Mouse (Mus musculus) CH12.LX (cell line): ENCODE data around the gene Tcp11.

Source experiments
- BHLHE40 ChIP-seq: IDR thresholded peaks from 2 replicates; pipeline ENCODE4 v1.6.1; 2011; ENCODE audit warnings: mild to moderate bottlenecking, low read depth, low read length, improper control_type of control experiment
- CHD1 ChIP-seq: IDR thresholded peaks from 2 replicates; pipeline ENCODE4 v1.6.1; 2012; ENCODE audit warnings: low read depth, low read length, improper control_type of control experiment, inconsistent platforms
- CTCF ChIP-seq, 2 experiments: IDR thresholded peaks in 1 of 2; conservative IDR thresholded peaks in 1 of 2; 2 replicates each; pipeline ENCODE4 v1.5.1; 2011 to 2012; ENCODE audit warnings: low read depth in 2 of 2, low read length in 2 of 2, improper control_type of control experiment in 1 of 2, inconsistent platforms in 1 of 2, mild to moderate bottlenecking in 1 of 2, moderate library complexity in 1 of 2
- ELF1 ChIP-seq: IDR thresholded peaks from 2 replicates; pipeline ENCODE4 v1.6.1; 2014; ENCODE audit warnings: low read depth, mild to moderate bottlenecking, inconsistent platforms, low read length, improper control_type of control experiment
- HCFC1 ChIP-seq: IDR thresholded peaks from 2 replicates; pipeline ENCODE4 v1.6.1; 2012; ENCODE audit warnings: low read depth, mild to moderate bottlenecking, inconsistent platforms, low read length, improper control_type of control experiment
- JUND ChIP-seq: conservative IDR thresholded peaks from 2 replicates; pipeline ENCODE4 v1.6.1; 2011; ENCODE audit warnings: low read depth, low read length, improper control_type of control experiment
- MYC ChIP-seq: IDR thresholded peaks from 2 replicates; pipeline ENCODE4 v1.6.1; 2011; ENCODE audit warnings: low read depth, mild to moderate bottlenecking, improper control_type of control experiment, low read length
- POLR2A ChIP-seq: IDR thresholded peaks from 2 replicates; pipeline ENCODE4 v1.6.1; 2011; ENCODE audit warnings: low read depth, mild to moderate bottlenecking, improper control_type of control experiment, low read length
- USF1 ChIP-seq: IDR thresholded peaks from 2 replicates; pipeline ENCODE4 v1.6.1; 2014; ENCODE audit warnings: low read depth, mild to moderate bottlenecking, inconsistent platforms, low read length, improper control_type of control experiment
- ZC3H11A ChIP-seq: IDR thresholded peaks from 2 replicates; pipeline ENCODE4 v1.6.1; 2012; ENCODE audit warnings: low read depth, mild to moderate bottlenecking, inconsistent platforms, low read length, improper control_type of control experiment
- ZKSCAN1 ChIP-seq: IDR thresholded peaks from 2 replicates; pipeline ENCODE4 v1.6.1; 2012; ENCODE audit warnings: low read depth, inconsistent platforms, low read length, improper control_type of control experiment, borderline replicate concordance

DNA sequence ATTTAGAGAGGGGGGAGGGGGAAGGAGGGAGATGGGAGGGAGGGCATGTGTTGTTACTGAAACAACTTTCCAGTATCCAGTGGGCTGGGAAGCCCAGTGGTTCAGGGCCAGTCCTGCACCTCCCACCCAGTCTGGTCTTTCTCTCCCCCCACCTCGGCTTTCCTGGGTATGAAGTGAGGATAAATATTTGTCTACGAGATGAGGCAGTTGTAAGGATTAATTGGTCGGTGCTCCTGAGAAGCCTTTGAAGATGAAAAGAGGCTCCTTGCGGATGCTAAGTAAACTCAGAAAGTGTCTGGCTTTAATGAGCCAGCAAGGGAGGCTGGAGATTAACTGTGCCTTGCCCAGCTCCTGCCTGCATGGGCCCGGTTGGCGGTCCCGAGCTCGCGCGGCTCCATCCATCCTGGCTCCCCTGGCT, 21.5 kb upstream of the Tcp11 start:
- no peak for TF ChIP-seq POLR2A
- no peak for TF ChIP-seq CTCF (conservative IDR thresholded peaks at IDR 0.05 in 1 of 2, IDR thresholded peaks at IDR 0.05 in 1 of 2; ENCODE audit: low read depth in 2 of 2, low read length in 2 of 2)
- no peak for TF ChIP-seq ZKSCAN1
- no peak for TF ChIP-seq ELF1
- TF ChIP-seq BHLHE40: no peak
- TF ChIP-seq MYC: no peak
- no peak for TF ChIP-seq CHD1
- TF ChIP-seq USF1: no peak
- TF ChIP-seq JUND: no peak
- TF ChIP-seq ZC3H11A: no peak
- TF ChIP-seq HCFC1: no peak
